Mouse (Mus musculus): ENCODE data around the gene Lrrc74a. TPM values are rescaled to one million over a fixed set of nuclear protein-coding genes. Genes with fewer than 3 reads are reported as not detected.

Gene Lrrc74a
- polyA plus RNA-seq, 1 experiment from 2014 or later: not detected

DNA sequence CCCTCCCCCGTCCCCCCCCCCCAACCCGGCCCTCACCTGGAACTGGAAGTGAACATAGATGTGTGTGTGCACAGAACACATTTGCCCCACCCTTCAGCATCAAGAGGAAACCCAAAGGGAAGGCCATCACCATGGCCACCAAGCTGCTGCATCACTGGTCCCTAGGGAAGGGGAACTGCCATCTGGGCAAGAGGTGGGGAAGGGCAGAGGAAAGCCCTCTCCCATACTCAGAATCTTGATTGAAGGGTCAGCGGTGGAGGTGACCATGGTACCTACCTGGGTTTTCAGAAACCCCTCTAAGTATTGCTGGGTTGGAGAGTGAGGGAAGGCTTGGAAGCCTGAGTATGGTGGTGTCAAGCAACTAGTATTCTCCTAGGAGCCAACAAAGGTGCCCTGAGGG, 68.7 kb downstream of the Lrrc74a start:
- H3K9me3 ChIP-seq: no peaks in the 10 kb centered on the region
- H3K4me2 ChIP-seq (replicated peaks): no peak overlapping the region; the same call in 1 of the 2 replicates
- no peak overlapping the region for H3K4me3 ChIP-seq (replicated peaks)
- 44% methylated on average over 3 of the region's 3 CpGs for WGBS
- no peaks in the 10 kb centered on the region for H3K36me3 ChIP-seq
- H3K27ac ChIP-seq: peak overlapping the region; percentile 97
- H3K27me3 ChIP-seq (replicated peaks): no peaks in the 10 kb centered on the region
- no peak for ATAC-seq
- no peak overlapping the region for H3K9ac ChIP-seq
- H3K4me1 ChIP-seq (replicated peaks): peaks cover 72% of the 10 kb centered on the region

GRCm38 (mm10) chr12:86803651-86804307, 69.6 kb downstream of the Lrrc74a start:
- H3K36me3 ChIP-seq: no peaks in the 10 kb centered on the region
- no peak overlapping the region for H3K4me2 ChIP-seq (replicated peaks)
- H3K9ac ChIP-seq: no peak overlapping the region
- peaks cover 72% of the 10 kb centered on the region for H3K4me1 ChIP-seq (replicated peaks)
- no peaks in the 10 kb centered on the region for H3K9me3 ChIP-seq
- H3K4me3 ChIP-seq (replicated peaks): no peak overlapping the region
- no peaks in the 10 kb centered on the region for H3K27me3 ChIP-seq (replicated peaks)
- ATAC-seq: no peak
- H3K27ac ChIP-seq: peak overlapping the region; percentile 77
- WGBS: 47% methylated on average over 6 of the region's 6 CpGs

DNA sequence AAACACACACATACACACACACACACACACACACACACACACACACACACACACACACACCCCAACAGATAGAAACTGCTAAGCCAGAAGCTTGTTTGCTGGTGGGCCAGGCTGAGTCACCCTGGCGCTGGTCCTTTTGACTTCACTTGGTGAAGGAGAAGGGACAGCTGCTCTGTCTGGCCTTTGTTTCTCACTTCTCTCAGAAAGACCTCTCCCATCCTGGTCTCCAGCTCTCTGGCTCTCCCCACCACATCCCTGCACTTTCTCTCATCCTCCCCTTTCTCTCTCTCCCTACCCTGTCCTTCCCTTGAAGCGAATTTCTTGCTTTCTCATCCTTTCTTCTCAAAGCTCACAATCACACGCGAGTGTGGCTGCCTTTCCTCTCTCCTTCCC, 70.1 kb downstream of the Lrrc74a start:
- H3K9ac ChIP-seq: no peak overlapping the region

GRCm38 (mm10) chr12:86804857-86805256, 70.7 kb downstream of the Lrrc74a start:
- H3K4me2 ChIP-seq (replicated peaks): no peak overlapping the region
- no peaks in the 10 kb centered on the region for H3K27me3 ChIP-seq (replicated peaks)
- H3K9me3 ChIP-seq: no peaks in the 10 kb centered on the region
- H3K4me1 ChIP-seq (replicated peaks): peaks cover 67% of the 10 kb centered on the region
- H3K9ac ChIP-seq: no peak overlapping the region
- H3K27ac ChIP-seq: 0 out of 2 replicates have a peak overlapping the region, but pooled peaks have one; percentile 36
- no peak for ATAC-seq
- 39% methylated on average over 2 of the region's 2 CpGs for WGBS
- H3K36me3 ChIP-seq: no peaks in the 10 kb centered on the region
- H3K4me3 ChIP-seq (replicated peaks): no peak overlapping the region

More for the DNA sequence above, 70.1 kb downstream of the Lrrc74a start:
- Histone ChIP-seq H3K4me3 (replicated peaks) (no peak overlapping the region), H3K27me3 (replicated peaks) (no peaks in the 10 kb centered on the region), H3K9me3 (no peaks in the 10 kb centered on the region), H3K4me1 (replicated peaks) (peaks cover 67% of the 10 kb centered on the region), H3K4me2 (replicated peaks) (no peak overlapping the region), H3K36me3 (no peaks in the 10 kb centered on the region), H3K27ac (peak overlapping the region; percentile 77)
- WGBS: 13% methylated on average over 4 of the region's 4 CpGs
- no peak for ATAC-seq

- Histone ChIP-seq H3K9ac (no peak overlapping the region), H3K36me3 (no peaks in the 10 kb centered on the region), H3K4me1 (replicated peaks) (peaks cover 64% of the 10 kb centered on the region), H3K4me3 (replicated peaks) (no peak overlapping the region), H3K4me2 (replicated peaks) (no peak overlapping the region), H3K27me3 (replicated peaks) (no peaks in the 10 kb centered on the region), H3K27ac (no peak overlapping the region), H3K9me3 (no peaks in the 10 kb centered on the region)
- no peak for ATAC-seq
- WGBS: 69% methylated on average over 4 of the region's 4 CpGs
These were observed 71.1 kb downstream of the Lrrc74a start for GRCm38 (mm10) chr12:86805315-86805714.

- Histone ChIP-seq H3K9me3 (no peaks in the 10 kb centered on the region), H3K27me3 (replicated peaks) (no peaks in the 10 kb centered on the region), H3K36me3 (no peaks in the 10 kb centered on the region), H3K9ac (no peak overlapping the region), H3K4me1 (replicated peaks) (peaks cover 63% of the 10 kb centered on the region), H3K27ac (peak overlapping the region; percentile 17), H3K4me2 (replicated peaks) (peak overlapping the region; percentile 14; the same call in 1 of the 2 replicates), H3K4me3 (replicated peaks) (no peak overlapping the region)
- WGBS: 9% methylated on average over 20 of the region's 20 CpGs
- no peak for ATAC-seq
These were observed 72.1 kb downstream of the Lrrc74a start for GRCm38 (mm10) chr12:86806031-86806922.

- Histone ChIP-seq H3K27me3 (replicated peaks) (no peaks in the 10 kb centered on the region), H3K9ac (no peak overlapping the region), H3K36me3 (no peaks in the 10 kb centered on the region), H3K4me2 (replicated peaks) (peak overlapping the region; percentile 14; the same call in 1 of the 2 replicates), H3K9me3 (no peaks in the 10 kb centered on the region), H3K4me1 (replicated peaks) (peaks cover 54% of the 10 kb centered on the region), H3K27ac (peak overlapping the region; percentile 42; the same call in 1 of the 2 replicates), H3K4me3 (replicated peaks) (no peak overlapping the region)
- 33% methylated on average over 5 of the region's 5 CpGs for WGBS
- 0 out of 2 replicates have a peak, but pooled peaks have one; percentile 6 for ATAC-seq
These were observed 73.0 kb downstream of the Lrrc74a start for GRCm38 (mm10) chr12:86806923-86807794.

GRCm38 (mm10) chr12:86807795-86808128, 73.6 kb downstream of the Lrrc74a start:
- Histone ChIP-seq H3K4me3 (replicated peaks) (no peak overlapping the region), H3K4me2 (replicated peaks) (no peak overlapping the region), H3K27me3 (replicated peaks) (no peaks in the 10 kb centered on the region), H3K27ac (peak overlapping the region; percentile 42; the same call in 1 of the 2 replicates), H3K4me1 (replicated peaks) (peaks cover 48% of the 10 kb centered on the region), H3K9ac (no peak overlapping the region), H3K9me3 (no peaks in the 10 kb centered on the region), H3K36me3 (no peaks in the 10 kb centered on the region)
- 44% methylated on average over 4 of the region's 4 CpGs for WGBS
- ATAC-seq: no peak

DNA sequence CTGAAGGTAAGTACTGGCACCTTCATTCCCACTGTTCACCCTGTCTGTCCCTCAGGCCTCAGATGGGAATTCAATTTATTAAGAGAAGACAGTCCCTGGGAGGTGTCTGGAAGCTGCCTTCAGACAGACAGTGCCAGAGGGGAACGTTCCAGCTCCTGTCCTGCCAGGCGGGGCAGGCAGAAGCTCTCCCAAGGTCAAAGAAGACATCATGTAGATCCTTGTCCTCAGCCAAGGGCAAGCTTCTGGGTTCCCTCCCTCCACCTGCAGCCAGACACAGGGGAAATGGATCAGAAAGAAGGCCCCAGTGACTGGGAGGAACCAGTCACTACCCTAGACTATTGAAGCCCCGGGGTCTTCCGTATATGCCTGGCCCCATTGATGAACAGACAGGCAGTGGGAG, 74.7 kb downstream of the Lrrc74a start:
- no peak for ATAC-seq
- 78% methylated on average over 4 of the region's 4 CpGs for whole genome bisulfite sequencing
- no peak overlapping the region for H3K27ac ChIP-seq
- no peak overlapping the region for H3K9ac ChIP-seq
- H3K36me3 ChIP-seq: no peaks in the 10 kb centered on the region
- H3K9me3 ChIP-seq: no peaks in the 10 kb centered on the region
- no peaks in the 10 kb centered on the region for H3K27me3 ChIP-seq (replicated peaks)
- H3K4me1 ChIP-seq (replicated peaks): peaks cover 38% of the 10 kb centered on the region
- H3K4me2 ChIP-seq (replicated peaks): no peak overlapping the region
- H3K4me3 ChIP-seq (replicated peaks): no peak overlapping the region

GRCm38 (mm10) chr12:86810040-86810439, 75.9 kb downstream of the Lrrc74a start:
- WGBS: 80% methylated on average over 1 of the region's 1 CpGs
- Histone ChIP-seq H3K4me1 (replicated peaks) (peaks cover 27% of the 10 kb centered on the region), H3K27ac (no peak overlapping the region)

DNA sequence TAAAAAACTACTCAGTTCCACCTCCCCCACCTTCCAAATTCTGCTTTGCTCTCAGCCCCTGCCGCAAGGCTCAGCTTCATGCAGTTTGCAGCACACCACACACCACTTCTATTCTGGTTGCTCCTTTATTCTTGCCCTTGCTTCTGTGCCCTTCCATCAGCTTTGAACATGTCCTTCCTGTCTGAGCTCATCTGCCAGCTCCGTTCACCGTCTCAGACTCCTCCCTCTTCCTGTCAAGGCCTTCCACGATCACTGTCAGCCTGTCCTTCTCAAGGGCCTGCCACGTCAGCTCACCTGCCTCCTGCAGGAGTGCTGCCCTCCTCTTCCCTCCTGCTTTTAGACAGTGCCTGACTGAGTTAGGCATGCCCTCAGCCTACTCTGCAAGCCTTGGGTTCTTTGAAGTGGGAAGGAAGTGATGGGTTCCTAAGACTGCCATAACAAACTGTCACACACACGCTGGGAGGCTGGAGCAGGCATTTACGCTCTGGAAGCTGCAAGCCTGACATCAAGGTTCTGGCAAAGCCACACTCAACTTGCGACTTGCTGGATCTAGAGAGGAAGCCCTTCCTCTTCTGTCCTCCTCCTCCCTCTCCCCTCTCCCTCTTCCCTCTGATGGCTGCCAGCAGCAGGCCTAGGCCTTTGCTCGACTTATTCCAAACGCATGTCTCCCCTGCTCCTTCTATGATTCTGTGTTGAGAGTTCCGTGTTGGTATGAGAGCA, 76.7 kb downstream of the Lrrc74a start:
- Histone ChIP-seq H3K4me2 (replicated peaks) (no peak overlapping the region), H3K4me3 (replicated peaks) (no peak overlapping the region), H3K36me3 (no peaks in the 10 kb centered on the region), H3K27ac (peak overlapping the region; percentile 71; the same call in 1 of the 2 replicates), H3K9ac (no peak overlapping the region), H3K4me1 (replicated peaks) (peaks cover 26% of the 10 kb centered on the region), H3K27me3 (replicated peaks) (no peaks in the 10 kb centered on the region), H3K9me3 (no peaks in the 10 kb centered on the region)
- no peak for ATAC-seq
- 37% methylated on average over 11 of the region's 11 CpGs for WGBS

More at GRCm38 (mm10) chr12:86810040-86810439, 75.9 kb downstream of the Lrrc74a start:
- no peaks in the 10 kb centered on the region for H3K9me3 ChIP-seq
- no peaks in the 10 kb centered on the region for H3K36me3 ChIP-seq
- no peak overlapping the region for H3K4me2 ChIP-seq (replicated peaks)
- no peak overlapping the region for H3K4me3 ChIP-seq (replicated peaks)
- no peaks in the 10 kb centered on the region for H3K27me3 ChIP-seq (replicated peaks)
- no peak for ATAC-seq
- H3K9ac ChIP-seq: no peak overlapping the region
